19 mouse cellular contexts compared by ENCODE assay signal in the genomic region with DNA sequence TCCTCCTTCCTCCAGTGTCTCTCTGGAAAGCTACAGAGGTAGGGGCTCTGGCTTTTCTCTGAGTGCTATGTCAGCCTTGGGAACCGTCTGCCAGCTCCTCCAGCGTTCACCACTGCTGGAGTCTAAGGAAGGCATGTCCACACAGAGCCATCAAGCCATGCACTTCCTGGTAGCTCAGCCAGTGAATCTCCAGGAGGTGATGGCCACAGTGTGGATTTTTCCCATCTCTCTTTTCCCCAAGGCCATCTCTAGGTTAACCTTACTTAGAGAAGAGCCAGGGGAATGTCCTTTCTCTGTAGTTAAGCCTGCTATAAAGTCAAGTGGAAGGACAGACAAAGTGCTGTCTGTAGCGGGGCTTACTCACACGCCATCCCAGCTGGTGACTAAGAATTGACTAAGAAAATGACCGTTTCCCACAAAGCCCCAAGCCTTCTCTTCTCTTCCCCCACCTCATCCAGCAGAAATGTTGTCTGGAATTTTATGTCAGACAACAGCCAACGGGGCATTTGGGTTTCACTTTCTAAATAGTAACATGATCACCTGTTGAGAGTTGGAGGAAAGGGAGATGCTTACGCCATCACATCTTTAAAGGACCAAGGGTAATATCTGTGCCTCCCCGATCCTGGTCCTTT.
DNase-seq lines count a peak whose midpoint lies in the region; ATAC-seq and TF ChIP-seq lines count a peak whose summit lies in the region.
"Had no signal": no experiment of that assay in that cellular context is flagged by ENCODE, and none has a peak within 500 bp of the region (broad histone marks: within the 10 kb centered on the region; RNA-seq: fewer than 3 reads in every experiment).

No protein-coding gene starts in this region.

- peaks cover 15% of the 10 kb centered on the region for H3K27me3 ChIP-seq in heart, embryonic 11.5 days (ENCODE audit: control insufficient read depth, insufficient read depth, low read length)
- H3K27me3 ChIP-seq in lung, embryonic 15.5 days: no peaks in the 10 kb centered on the region
- H3K27me3 ChIP-seq in Patski: no peaks in the 10 kb centered on the region
- no peaks in the 10 kb centered on the region for H3K27me3 ChIP-seq in midbrain, embryonic 11.5 days (ENCODE audit: control insufficient read depth, insufficient read depth, low read length)
- H3K27me3 ChIP-seq in forebrain, embryonic 15.5 days: no peaks in the 10 kb centered on the region
- H3K27me3 ChIP-seq: CH12.LX; limb, embryonic 12.5 days; midbrain, embryonic 12.5 days had no signal

- CTCF ChIA-PET in Patski (lab: Charles Lee): no interaction called here

- WGBS in heart, embryonic 11.5 days (ENCODE audit: insufficient replicate concordance): 53% methylated on average over 8 of the region's 8 CpGs
- WGBS in lung, embryonic 15.5 days: 60% methylated on average over 8 of the region's 8 CpGs
- WGBS in midbrain, embryonic 11.5 days: 84% methylated on average over 8 of the region's 8 CpGs
- 87% methylated on average over 8 of the region's 8 CpGs for WGBS in forebrain, embryonic 15.5 days

- no peak for DNase-seq in heart, postnatal 14 days
- DNase-seq in lung, postnatal 14 days: no peak
- peak; percentile 65 for DNase-seq in Patski (ENCODE audit: low read depth, low spot score)
- DNase-seq in midbrain, embryonic 11.5 days (ENCODE audit: low spot score, missing footprints): no peak
- DNase-seq: cerebellum, postnatal 14 days; embryo, embryonic 11 days; heart, postnatal 36 days; kidney, postnatal 4 days; right cerebral cortex, postnatal 25 days; thymus, postnatal 36 days had no signal

- H3K4me3 ChIP-seq in heart, embryonic 11.5 days (ENCODE audit: low read depth, low read length): no peak overlapping the region
- H3K4me3 ChIP-seq in lung, embryonic 15.5 days: no peak overlapping the region
- H3K4me3 ChIP-seq in midbrain, embryonic 11.5 days (ENCODE audit: low read depth, low read length): no peak overlapping the region
- no peak overlapping the region for H3K4me3 ChIP-seq in forebrain, embryonic 15.5 days
- H3K4me3 ChIP-seq: limb, embryonic 12.5 days; midbrain, embryonic 12.5 days had no signal

- H3K4me1 ChIP-seq in heart, embryonic 11.5 days (ENCODE audit: control insufficient read depth, insufficient read depth, low read length): peaks cover 21% of the 10 kb centered on the region
- peaks cover 58% of the 10 kb centered on the region for H3K4me1 ChIP-seq in lung, embryonic 15.5 days
- H3K4me1 ChIP-seq in midbrain, embryonic 11.5 days (ENCODE audit: control insufficient read depth, insufficient read depth, low read length): no peaks in the 10 kb centered on the region
- no peaks in the 10 kb centered on the region for H3K4me1 ChIP-seq in forebrain, embryonic 15.5 days

- H3K27ac ChIP-seq in heart, embryonic 11.5 days (ENCODE audit: low read depth, low read length): 0 out of 2 replicates have a peak overlapping the region, but pooled peaks have one; percentile 50
- H3K27ac ChIP-seq in lung, embryonic 15.5 days: peak overlapping the region; percentile 69
- no peak overlapping the region for H3K27ac ChIP-seq in midbrain, embryonic 11.5 days (ENCODE audit: low read depth, low read length)
- H3K27ac ChIP-seq in forebrain, embryonic 15.5 days (replicated peaks): no peak overlapping the region
- H3K27ac ChIP-seq: limb, embryonic 12.5 days; liver, embryonic 14.5 days; midbrain, embryonic 12.5 days had no signal

- POLR2A ChIA-PET in Patski (lab: Charles Lee): no interaction called here

- no peaks in the 10 kb centered on the region for H3K9me3 ChIP-seq in heart, embryonic 11.5 days (replicated peaks; ENCODE audit: control insufficient read depth, low read length)
- no peaks in the 10 kb centered on the region for H3K9me3 ChIP-seq in lung, embryonic 15.5 days
- H3K9me3 ChIP-seq in midbrain, embryonic 11.5 days (ENCODE audit: control insufficient read depth, low read length): no peaks in the 10 kb centered on the region
- H3K9me3 ChIP-seq in forebrain, embryonic 15.5 days: no peaks in the 10 kb centered on the region
- H3K9me3 ChIP-seq: limb, embryonic 12.5 days; midbrain, embryonic 12.5 days had no signal

- in situ Hi-C loops in Patski (cut with MboI; ENCODE audit: low pct_unique_long_range_greater_than_20kb): loop anchor here (5.0 to 10.0 kb wide), 2 partner anchors 36 to 212 kb away; a partner anchor contains a TSS

- no peak for ATAC-seq in heart, embryonic 11.5 days (replicated peaks; ENCODE audit: insufficient number of reproducible peaks, low FRiP score, low TSS enrichment)
- no peak for ATAC-seq in lung, embryonic 15.5 days (ENCODE audit: borderline replicate concordance, extremely low read depth, low FRiP score, low TSS enrichment)
- peak; percentile 52 for ATAC-seq in Patski
- no peak for ATAC-seq in midbrain, embryonic 11.5 days (ENCODE audit: low FRiP score)
- no peak for ATAC-seq in forebrain, embryonic 15.5 days (replicated peaks)
- ATAC-seq: forebrain, embryonic 14.5 days; hindbrain, embryonic 16.5 days had no signal

- TF ChIP-seq CTCF in Patski (IDR thresholded peaks at IDR 0.05): no peak

- no peak overlapping the region for H3K4me2 ChIP-seq in heart, embryonic 11.5 days
- no peak overlapping the region for H3K4me2 ChIP-seq in lung, embryonic 15.5 days
- H3K4me2 ChIP-seq in midbrain, embryonic 11.5 days: no peak overlapping the region
- no peak overlapping the region for H3K4me2 ChIP-seq in forebrain, embryonic 15.5 days (replicated peaks)
- H3K4me2 ChIP-seq: limb, embryonic 12.5 days; midbrain, embryonic 12.5 days had no signal

- intact Hi-C loops in heart, postnatal 14 days (cut with DNase I): no loop called here

- H3K9ac ChIP-seq in heart, embryonic 11.5 days (ENCODE audit: low read depth, low read length): no peak overlapping the region
- H3K9ac ChIP-seq in lung, embryonic 15.5 days: no peak overlapping the region
- no peak overlapping the region for H3K9ac ChIP-seq in midbrain, embryonic 11.5 days (ENCODE audit: low read length)
- no peak overlapping the region for H3K9ac ChIP-seq in forebrain, embryonic 15.5 days (replicated peaks)
- H3K9ac ChIP-seq: limb, embryonic 12.5 days; liver, embryonic 14.5 days; midbrain, embryonic 12.5 days had no signal

- no peaks in the 10 kb centered on the region for H3K36me3 ChIP-seq in heart, embryonic 11.5 days (ENCODE audit: control insufficient read depth, insufficient read depth, low read length)
- H3K36me3 ChIP-seq in lung, embryonic 15.5 days: no peaks in the 10 kb centered on the region
- H3K36me3 ChIP-seq in midbrain, embryonic 11.5 days (ENCODE audit: control insufficient read depth, insufficient read depth, low read length): no peaks in the 10 kb centered on the region
- no peaks in the 10 kb centered on the region for H3K36me3 ChIP-seq in forebrain, embryonic 15.5 days
- H3K36me3 ChIP-seq: limb, embryonic 12.5 days; midbrain, embryonic 12.5 days had no signal

Comparison
In these comparisons a context has a peak if more than half of its experiments do, and no peak if none do; other contexts are left out.
1. H3K27ac ChIP-seq: peak in heart, embryonic 11.5 days (single experiment) and lung, embryonic 15.5 days (single experiment); none in midbrain, embryonic 11.5 days (single experiment) and forebrain, embryonic 15.5 days (single experiment).